Mouse (Mus musculus): ENCODE results near the gene Erp44. TPM values are rescaled to one million over a fixed set of nuclear protein-coding genes. Genes with fewer than 3 reads are reported as not detected.

Gene Erp44
- 10 to 100 TPM; 38.3 to 40.8 TPM for total RNA-seq (2021)
- long read RNA-seq, experiment 1, transcript Erp44-201 (12 exons, 2,624 nt), result major isoform, 37 of 41 reads
- long read RNA-seq, experiment 1, partial matches to known transcripts, result 0 of 41 reads
- long read RNA-seq, experiment 1, other reads (novel, unspliced or antisense), result 4 of 41 reads
- long read RNA-seq, experiment 2, transcript Erp44-201 (12 exons, 2,624 nt), result major isoform, 83 of 86 reads
- long read RNA-seq, experiment 2, partial matches to known transcripts, result 2 of 86 reads
- long read RNA-seq, experiment 2, other reads (novel, unspliced or antisense), result 1 of 86 reads

DNA sequence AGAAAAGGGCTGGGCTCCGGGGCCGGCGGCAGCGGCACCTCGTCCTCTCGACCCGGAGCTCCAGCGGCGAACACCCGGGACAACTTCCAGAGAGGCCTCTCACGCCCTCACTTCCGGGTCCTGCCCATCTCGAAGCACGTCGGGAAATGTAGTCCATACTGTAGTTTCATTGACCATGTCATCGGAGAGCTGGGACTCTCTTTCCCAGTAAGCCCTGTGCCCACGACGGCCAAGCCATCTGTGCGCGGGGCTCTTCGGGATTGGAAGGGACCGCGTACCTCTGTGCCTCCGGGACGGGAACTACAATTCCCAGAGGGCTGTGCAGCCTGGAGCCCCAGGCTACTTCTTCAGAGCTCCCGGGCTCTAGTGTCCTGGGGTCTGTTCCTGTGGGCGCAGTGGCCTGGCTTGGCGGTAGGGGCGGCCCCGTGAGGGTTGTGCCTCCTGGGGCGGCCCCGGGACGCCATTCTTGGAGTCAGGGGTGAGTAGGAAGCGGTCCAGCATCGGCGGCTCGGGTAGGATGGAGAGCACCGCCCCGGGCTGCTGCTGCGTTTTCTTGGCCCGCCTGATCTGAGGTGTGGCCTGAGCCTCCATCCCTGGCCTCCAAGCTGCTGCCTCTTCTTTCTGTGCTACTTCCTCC lies at the start of gene Erp44, which contains the start of gene Invs:
Gene Erp44, minus strand, starts transcription at position 61 of the 637 bp plus-strand sequence.
Gene Invs, plus strand, starts transcription at position 263 of the 637 bp plus-strand sequence.
- peak; percentile 92 to 98 for DNase-seq (ENCODE audit: low spot score in 2 of 2)

DNA sequence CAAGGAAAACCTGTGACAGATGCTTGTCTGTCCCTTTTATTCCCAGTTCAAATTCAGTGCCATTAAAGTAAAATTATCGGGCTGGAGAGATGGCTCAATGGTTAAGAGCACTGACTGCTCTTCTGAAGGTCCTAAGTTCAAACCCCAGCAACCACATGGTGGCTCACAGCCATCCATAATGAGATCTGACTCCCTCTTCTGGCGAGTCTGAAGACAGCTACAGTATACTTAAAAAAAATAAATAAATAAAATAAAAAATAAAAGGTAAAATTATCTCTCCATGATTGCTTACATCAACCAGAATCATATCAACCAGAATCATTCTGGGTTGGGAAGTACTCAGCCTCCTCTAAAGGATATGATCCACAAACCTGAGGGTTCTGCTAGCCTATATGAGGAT lies 48.7 kb upstream of the Erp44 start:
- DNase-seq (ENCODE audit: low spot score in 2 of 2), result no peak

DNA sequence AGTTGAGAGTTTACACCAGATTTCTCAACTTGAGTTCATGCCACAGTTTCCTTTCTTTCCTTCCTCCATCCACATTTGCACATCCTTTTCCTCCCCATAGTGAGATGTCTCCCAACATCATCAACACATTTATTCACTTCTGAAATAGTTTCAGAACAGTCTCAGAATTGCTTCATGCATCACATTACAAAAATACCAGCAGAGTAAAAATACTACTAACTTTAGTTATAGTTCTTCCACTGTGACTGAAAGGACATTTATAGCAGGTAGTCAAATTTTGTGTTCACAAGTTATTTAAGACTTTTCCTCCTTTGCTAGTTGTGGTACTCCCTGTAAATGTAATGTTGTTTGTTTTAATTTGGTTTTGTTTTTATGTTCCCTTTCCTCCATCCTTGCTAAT lies 47.8 kb upstream of the Erp44 start:
- DNase-seq (ENCODE audit: low spot score in 2 of 2), result no peak

DNA sequence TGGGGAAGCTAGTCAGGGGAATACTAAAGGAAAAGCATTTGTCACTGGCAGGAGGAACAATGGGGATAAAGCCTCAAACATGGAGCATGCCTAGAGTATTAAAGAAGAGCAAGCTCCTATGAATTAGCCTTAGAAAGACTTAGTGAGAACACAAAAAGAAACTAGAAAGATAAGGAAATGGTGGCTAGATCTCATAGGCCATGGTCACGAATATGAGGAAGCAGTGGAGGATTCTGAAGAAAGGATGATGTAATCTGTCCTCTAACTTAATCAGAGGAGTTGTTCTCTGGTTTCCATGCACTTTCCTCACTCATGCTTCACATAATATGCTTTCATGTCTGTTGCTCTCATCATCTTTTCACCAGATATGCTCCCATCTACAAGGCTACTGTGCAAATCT lies 42.7 kb upstream of the Erp44 start:
- DNase-seq (ENCODE audit: low spot score in 2 of 2), result no peak

DNA sequence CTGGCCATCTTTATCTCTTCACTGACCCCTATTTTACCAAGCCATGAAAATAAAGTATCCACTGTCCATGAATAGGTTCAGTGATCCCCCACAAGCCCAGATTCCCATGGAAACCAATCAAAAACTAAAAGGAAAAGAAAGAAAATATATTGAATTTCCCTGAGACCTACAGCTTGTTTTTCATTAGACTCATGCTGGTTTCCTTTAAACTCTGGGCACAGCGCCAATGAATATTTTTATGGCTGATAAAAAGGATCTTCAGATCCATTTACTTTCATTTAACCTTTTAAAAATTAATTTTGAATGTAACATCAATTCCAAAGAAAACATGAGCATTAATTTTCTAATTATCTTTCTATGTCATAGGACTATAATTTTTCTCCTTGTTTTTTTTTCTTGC lies 41.9 kb upstream of the Erp44 start:
- DNase-seq (ENCODE audit: low spot score in 2 of 2), result no peak

DNA sequence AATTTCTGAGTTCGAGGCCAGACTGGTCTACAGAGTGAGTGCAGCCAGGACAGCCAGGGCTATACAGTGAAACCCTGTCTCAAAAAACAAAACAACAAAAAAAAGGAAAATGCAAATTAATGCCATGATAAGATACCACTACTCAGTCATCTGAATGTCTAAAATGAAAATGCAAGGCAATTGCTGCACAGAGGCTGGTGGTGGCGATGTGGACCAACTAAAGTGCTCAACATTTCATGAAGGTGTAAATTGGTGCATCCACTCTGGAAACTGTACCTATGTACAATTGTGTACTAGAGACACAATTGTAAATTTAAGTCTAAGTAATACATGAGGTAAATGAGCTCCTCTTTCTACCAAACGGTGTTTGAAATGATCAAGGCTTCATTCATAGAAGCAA lies 36.7 kb upstream of the Erp44 start:
- DNase-seq (ENCODE audit: low spot score in 2 of 2), result no peak

DNA sequence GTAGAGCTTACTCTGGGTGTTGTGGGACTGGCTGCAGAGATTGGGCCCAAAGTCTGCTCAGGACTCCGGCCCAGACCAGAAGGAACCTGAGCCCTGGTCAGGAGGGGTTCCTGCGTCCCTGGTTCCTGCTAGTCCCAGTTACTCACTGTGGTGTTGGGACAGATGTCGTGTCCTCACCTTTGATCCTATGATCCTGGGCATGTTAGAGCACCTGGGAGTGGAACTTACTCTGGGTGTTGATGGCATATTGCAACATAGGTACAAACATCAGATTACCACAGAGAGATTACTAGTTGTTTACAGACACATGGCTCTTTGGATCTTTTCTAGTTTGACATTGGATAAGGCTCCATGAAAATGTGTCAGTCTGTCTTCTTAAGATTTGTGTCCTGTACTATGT lies 35.5 kb upstream of the Erp44 start:
- DNase-seq (ENCODE audit: low spot score in 2 of 2), result no peak

DNA sequence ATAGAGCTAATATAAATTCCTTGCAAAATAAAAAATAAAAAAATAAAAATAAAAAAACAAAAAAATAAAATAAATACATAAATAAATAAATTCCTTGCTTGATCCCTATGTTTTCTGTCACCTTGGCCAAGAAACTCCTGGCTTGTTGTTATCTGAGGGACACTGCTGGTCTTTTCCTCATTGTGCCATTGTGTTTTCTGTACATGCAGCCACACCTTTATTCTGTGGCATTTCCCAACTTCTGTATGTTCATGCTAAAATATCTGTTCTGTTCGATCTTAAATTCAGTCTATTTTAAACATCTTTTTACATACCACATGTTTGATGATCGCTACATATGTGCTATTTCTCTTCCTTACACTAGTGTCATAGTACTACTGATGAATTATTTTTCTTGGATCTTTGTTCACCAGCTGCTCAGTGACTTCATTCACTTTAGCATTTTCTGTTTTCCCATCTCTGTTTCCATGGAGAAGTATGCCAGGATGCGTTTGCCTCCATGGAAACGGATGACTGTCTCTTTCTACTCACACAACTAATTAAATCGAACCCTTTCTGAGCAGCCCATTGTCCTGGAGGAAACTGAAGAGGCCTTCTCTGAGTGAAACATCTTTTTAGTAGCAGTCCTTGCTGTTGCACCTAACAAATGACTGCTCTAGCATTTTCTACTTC lies 7.9 kb upstream of the Erp44 start:
- peak; percentile 22 to 73 for DNase-seq (ENCODE audit: low spot score in 2 of 2)

DNA sequence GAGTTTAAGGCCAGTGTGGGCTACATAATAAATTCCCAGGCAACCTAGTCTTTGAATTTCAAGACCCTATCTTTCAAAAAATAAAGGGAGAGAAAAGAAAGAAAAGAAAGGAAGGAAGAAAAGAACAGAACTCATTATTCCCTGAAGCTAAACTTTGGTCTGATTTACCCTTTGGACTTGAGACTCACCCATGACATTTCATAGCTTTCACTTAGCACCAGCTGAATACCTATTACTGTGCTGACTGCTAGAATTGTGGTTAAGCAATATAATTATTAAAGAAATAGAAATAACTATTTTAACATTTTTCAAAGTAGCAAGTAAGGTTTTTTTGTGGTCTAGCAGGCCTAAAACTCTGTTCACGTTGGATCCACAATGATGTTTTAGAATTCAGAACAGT lies 1.8 kb upstream of the Erp44 start:
- no peak for DNase-seq (ENCODE audit: low spot score in 2 of 2)

DNA sequence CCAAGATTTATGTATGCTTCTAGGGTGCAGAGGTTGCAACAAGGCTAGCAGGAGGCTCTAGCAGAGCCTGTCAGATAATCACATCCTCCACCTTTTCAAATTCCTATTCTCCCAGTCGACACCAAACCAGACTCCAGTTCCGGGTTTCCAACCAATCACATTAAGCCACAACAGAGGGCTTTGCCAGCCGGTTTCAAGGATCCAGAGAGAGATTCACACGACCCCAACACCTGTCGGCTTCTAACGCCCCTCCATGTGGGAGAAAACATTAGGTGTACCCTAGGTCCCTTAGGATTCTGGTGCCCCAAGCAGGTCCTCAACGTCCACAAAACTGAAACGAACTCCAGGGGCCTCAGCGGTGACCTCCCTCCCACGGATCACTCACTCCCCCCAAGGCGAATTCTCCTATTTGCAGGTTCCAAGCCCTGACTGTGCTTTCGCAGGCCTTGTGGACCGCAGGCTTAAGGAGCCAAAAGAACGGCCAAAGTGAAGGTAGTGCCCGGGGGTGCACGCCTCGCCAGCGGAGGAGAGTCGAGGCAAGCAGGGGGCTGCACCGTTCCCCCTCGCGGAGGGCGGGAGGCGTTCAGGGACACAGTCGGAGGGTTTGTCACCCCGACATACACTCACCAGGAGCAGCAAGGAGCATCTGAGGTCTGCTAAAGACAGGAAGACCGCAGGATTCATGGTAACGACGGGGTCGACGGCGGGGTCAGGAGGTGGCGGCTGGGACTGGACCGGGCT lies 431 bp downstream of the Erp44 start:
- DNase-seq (ENCODE audit: low spot score in 2 of 2), result peak in 1 of 2 experiments; percentile 39

DNA sequence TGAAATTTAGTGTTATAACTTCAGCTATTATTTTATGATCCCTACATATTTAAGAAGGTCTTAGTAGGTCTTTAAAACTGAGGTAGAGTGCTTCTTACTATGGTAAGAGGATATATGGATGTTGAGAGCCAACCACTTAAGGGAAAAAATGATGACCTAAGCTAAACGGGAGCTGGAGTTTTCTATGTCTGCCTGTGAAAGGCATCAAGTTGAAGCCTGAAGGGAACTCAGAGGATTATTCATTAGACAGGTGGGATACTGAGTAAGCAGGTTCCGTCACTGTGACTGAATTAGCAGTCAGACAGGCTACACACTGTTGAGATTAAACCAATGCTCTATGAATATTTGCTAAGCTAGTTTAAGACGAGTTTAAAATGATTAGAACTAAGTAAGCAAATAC lies 2.3 kb downstream of the Erp44 start:
- no peak for DNase-seq (ENCODE audit: low spot score in 2 of 2)

DNA sequence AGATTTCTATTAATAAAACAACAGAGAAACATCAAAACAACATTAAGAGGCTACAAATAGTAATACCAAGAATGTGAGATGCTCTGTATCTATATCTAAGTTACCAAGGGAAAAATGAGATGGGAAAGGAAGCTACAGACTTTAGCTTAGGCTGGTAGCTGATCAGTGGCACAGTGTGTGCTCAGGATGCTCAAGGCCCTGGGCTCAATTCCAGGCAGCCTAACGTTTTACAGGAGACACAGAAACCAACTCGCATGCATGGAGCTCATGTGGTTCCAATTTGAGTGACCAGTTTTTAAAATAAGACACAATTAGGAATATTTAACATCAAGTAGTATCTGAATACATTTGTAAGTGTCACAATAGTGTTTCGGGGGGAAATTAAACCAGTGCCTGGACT lies 3.6 kb downstream of the Erp44 start:
- DNase-seq (ENCODE audit: low spot score in 2 of 2), result no peak

DNA sequence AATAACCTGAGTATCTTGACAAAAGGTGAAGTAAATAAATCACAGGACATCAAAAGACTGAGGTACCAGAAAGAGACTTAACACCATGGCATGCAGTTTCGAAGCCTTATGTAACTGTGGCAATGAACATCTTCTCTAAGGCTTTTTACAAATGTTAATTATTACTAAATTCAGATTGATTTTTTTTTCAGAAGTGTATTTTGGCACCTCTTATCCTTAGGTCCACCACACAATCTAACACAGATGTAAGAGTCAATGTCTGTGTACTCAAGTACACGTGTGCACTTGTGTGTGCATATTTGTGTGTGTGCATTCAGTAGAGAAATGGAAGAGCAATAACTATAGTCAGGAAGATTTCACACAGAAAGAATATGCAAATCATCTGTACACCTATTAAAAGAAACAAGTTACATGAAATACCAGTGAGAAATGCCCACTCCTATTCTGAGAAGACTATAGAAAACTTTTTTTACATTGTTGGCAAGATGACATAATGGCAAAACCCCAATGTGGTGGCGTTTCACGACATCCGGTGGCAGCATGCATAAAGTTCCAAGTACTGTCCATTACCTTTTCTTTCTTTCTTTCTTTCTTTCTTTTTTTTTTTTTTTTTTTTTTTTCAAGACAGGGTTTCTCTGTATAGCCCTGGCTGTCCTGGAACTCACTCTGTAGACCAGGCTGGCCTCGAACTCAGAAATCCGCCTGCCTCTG lies 6.1 kb downstream of the Erp44 start:
- no peak for DNase-seq (ENCODE audit: low spot score in 2 of 2)

DNA sequence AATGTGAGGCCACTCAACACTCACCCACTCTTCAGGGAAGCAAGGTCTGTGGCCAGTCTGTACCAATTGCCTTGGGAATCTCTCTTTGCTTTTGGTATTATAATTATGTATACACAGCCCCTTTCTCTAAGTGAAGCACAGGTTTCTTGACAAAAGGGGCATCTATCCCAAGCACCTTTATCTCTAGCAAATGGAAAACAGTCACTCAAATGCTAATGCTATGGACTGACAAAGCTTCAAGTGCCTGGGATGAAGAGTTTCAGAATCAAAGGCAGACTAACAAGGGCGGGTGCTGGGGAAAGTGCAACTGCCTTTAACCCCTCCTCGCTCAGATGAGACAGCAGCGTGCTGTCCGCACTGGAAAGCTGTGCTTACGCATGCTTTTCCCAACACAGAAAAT lies 7.5 kb downstream of the Erp44 start:
- DNase-seq (ENCODE audit: low spot score in 2 of 2), result no peak

DNA sequence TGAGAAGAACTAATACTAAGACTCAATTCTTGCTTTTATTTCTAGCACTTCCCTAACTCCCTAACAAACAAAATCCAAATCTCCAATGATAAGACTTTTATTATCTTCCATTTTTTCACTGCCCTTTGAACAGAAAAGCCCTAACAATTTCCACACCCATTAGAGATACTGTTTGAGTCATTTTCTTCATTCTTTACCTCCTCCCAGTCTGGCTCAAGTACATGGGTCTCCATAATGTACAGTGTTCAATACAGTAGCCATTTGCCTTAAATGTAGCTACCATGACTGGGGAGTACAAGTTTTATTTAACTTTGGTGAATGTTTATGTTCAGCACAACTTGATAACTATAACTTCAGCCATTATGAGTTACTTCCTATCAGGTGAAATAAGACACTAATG lies 8.8 kb downstream of the Erp44 start:
- no peak for DNase-seq (ENCODE audit: low spot score in 2 of 2)

DNA sequence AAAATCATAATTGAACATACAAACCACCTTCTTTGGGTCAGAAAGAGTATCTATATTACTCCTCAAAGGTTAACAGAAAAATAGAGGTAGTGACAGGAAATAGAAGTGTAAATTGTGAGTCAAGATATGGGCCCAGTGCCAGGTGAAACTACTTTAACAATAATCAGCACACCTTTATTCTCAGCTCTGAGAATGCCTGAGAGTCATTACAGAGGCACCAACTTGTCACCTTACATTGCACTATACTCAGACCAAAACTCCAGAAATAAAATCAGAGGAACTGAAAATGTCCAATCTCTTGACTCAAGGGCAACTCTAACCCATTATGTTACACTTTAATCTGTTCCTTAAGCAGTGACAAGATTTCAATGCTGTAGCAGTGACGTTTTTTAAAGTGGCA lies 11.2 kb downstream of the Erp44 start:
- DNase-seq (ENCODE audit: low spot score in 2 of 2), result no peak

DNA sequence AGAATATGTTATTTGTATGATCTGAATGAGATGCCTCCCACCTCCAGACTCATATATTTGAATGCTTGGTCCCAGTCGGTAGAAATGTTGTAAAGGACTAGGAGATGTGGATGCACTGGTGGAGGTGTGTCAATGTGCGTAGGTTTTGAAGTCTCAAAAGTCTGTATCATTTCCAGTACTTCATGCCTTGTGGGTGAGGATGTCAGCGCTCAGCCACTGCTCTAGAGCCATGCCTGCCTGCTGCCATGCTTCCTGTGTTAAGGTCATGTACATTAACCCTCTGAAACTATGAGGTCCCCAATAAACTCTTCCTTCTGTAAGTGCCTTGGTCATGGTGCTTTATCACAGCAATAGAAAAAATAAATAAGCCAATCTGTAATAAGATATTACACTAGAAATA lies 11.7 kb downstream of the Erp44 start:
- DNase-seq (ENCODE audit: low spot score in 2 of 2), result no peak

DNA sequence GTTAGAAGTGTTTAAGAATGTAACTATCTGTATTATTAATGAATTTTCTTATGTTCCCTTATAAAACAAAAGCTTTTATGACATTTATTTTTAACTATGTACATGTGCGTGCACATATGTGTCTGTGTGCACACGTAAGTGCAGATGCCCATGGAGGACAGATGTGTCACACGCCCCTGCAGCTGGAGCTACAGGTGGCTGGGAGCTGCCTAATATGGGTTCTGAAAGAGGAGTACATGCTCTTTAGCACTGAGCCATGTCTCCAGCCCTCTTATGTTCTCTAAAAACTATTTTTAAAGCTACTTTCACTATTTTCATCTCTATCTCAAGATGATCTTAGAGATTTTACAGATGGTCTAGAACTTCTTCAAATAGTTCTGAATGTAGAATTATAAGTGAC lies 21.3 kb downstream of the Erp44 start:
- no peak for DNase-seq (ENCODE audit: low spot score in 2 of 2)

DNA sequence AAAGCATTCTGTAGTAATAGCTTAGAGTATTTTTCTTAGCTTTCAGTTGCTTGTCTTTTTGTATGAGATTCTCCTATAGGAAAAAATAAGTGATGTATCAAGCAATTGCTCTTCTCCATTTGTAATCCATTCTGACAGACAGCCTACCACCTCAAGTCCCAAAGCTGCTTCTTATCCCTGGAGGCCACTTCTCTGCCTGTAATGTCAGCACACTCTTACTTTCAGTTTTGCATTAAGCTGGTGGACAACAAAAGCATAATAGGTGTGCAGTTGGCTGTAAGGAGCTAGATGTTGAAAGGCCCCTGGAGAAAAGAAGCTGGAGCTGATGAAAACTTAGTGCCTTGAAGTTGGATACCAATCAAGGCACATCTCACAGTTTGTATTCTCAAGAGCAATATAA lies 26.1 kb downstream of the Erp44 start:
- no peak for DNase-seq (ENCODE audit: low spot score in 2 of 2)

DNA sequence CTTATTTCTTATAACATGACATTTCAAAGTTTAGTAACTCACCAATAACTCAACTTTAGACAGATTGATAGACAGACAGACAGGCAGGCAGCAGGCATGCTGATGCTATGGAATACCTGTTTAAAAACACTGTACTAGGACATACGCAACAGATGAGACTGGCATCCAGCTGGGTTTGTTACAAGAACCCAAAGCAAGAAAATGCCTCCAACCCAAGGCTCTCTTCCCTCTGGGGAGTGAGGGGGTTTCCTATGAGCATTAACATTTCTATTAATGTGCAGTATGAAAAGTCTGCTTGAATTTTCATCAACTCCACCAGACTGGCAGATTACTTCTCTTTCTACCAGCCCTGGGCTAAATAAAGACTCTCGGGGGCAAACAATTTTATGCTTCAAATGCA lies 35.1 kb downstream of the Erp44 start:
- DNase-seq (ENCODE audit: low spot score in 2 of 2), result no peak

DNA sequence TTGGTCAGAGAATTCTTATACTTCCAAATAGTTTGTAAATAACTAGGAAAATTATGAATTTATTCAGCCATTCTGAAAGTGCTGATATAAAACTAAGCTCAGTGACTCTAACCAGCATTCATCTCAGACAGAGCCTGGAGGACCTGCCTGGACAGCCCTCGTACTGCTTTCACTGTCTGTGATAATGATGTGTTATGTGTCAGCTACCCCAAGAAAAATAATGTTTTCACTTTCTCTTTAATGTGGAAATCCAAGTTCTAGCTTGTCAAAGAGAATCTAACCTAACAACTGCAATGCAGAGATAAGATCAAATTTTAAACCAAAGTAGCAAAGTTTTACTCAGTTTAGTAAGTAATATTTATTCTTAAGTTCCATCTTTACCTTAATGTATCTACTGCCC lies 35.6 kb downstream of the Erp44 start:
- no peak for DNase-seq (ENCODE audit: low spot score in 2 of 2)
